In the genomic region with DNA sequence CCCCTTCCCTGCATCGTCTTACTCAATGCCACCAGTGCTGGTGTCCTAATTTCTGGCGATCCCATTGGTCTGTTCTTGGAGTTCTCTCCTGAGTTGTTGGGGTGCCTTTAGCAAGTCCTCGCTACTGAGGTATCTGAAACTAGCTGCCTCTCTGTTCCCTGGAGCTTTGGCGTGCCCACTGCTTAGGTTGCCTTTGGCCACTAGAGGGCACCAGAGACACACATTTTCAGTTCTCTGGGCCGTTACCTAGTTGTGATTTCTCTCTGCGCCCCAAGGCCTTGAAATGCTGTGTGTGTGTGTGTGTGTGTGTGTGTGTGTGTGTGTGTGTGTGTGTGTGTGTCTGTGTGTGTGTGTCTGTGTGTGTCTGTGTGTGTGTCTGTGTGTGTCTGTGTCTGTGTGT, we compare ENCODE assay signal across 9 mouse cellular contexts.
DNase-seq lines count a peak whose midpoint lies in the region; ATAC-seq and TF ChIP-seq lines count a peak whose summit lies in the region.
"Had no signal": no experiment of that assay in that cellular context is flagged by ENCODE, and none has a peak within 500 bp of the region (broad histone marks: within the 10 kb centered on the region; RNA-seq: fewer than 3 reads in every experiment).

No protein-coding gene starts in this region.

- no peak for TF ChIP-seq POLR2A in cerebellum, adult 2 months (IDR thresholded peaks at IDR 0.05; ENCODE audit: borderline replicate concordance, insufficient read depth, low read length)

- H3K36me3 ChIP-seq in kidney, embryonic 16.5 days (ENCODE audit: insufficient read depth, low read length) = no peaks in the 10 kb centered on the region
- H3K36me3 ChIP-seq: neural tube, embryonic 12.5 days had no signal

- ATAC-seq in cerebellum, adult (ENCODE audit: insufficient number of reproducible peaks, low FRiP score, low TSS enrichment) = peak; percentile 66; the same call in 1 of the 2 replicates
- ATAC-seq in kidney, embryonic 16.5 days (ENCODE audit: low FRiP score, low TSS enrichment) = 0 out of 2 replicates have a peak, but pooled peaks have one; percentile 46

- H3K4me1 ChIP-seq in cerebellum, adult 2 months (ENCODE audit: control insufficient read depth, insufficient read depth, low read length) = no peaks in the 10 kb centered on the region
- no peaks in the 10 kb centered on the region for H3K4me1 ChIP-seq in kidney, embryonic 16.5 days (ENCODE audit: insufficient read depth, low read length)
- H3K4me1 ChIP-seq: neural tube, embryonic 12.5 days had no signal

- TF ChIP-seq CTCF in cerebellum, adult 2 months (IDR thresholded peaks at IDR 0.05; ENCODE audit: borderline replicate concordance, insufficient read depth, low read depth, low read length) = peak; percentile 90

- no peaks in the 10 kb centered on the region for H3K27me3 ChIP-seq in cerebellum, adult 2 months (ENCODE audit: control insufficient read depth, insufficient read depth, low read length)
- H3K27me3 ChIP-seq in kidney, embryonic 16.5 days (ENCODE audit: insufficient read depth, low read length) = peaks cover 9% of the 10 kb centered on the region
- H3K27me3 ChIP-seq: neural tube, embryonic 12.5 days had no signal

- 7% methylated on average over 6 of the region's 6 CpGs for WGBS in cerebellum, adult 2 months
- WGBS in kidney, embryonic 16.5 days = 10% methylated on average over 6 of the region's 6 CpGs

- 0 out of 2 replicates have a peak overlapping the region, but pooled peaks have one; percentile 3 for H3K4me2 ChIP-seq in kidney, embryonic 16.5 days (replicated peaks; ENCODE audit: low read depth, low read length)
- H3K4me2 ChIP-seq: neural tube, embryonic 12.5 days had no signal

- no peak overlapping the region for H3K9ac ChIP-seq in kidney, embryonic 16.5 days (replicated peaks; ENCODE audit: low read length)
- H3K9ac ChIP-seq: neural tube, embryonic 12.5 days had no signal

- no peak overlapping the region for H3K27ac ChIP-seq in cerebellum, adult 2 months (ENCODE audit: insufficient read depth, low read length)
- H3K27ac ChIP-seq in kidney, embryonic 16.5 days (ENCODE audit: low read length) = no peak overlapping the region
- H3K27ac ChIP-seq: neural tube, embryonic 12.5 days had no signal

- no peak for DNase-seq in cerebellum, adult 11-12 months
- DNase-seq in MN1 (ENCODE audit: low spot score) = peak; percentile 81
- DNase-seq in cerebellum, adult 2 months = peak; percentile 24 to 43
- DNase-seq in frontal cortex, postnatal 10 days (ENCODE audit: low spot score in 2 of 2) = peak; percentile 10 to 53
- DNase-seq in lung, adult 18-20 months = peak; percentile 12 to 39
- peak; percentile 82 for DNase-seq in retina, postnatal 7 days (ENCODE audit: low read depth, low spot score)

- H3K4me3 ChIP-seq in cerebellum, adult 2 months (replicated peaks; ENCODE audit: insufficient read depth, low read depth, low read length) = no peak overlapping the region
- H3K4me3 ChIP-seq in kidney, embryonic 16.5 days (ENCODE audit: low read length) = no peak overlapping the region
- H3K4me3 ChIP-seq: neural tube, embryonic 12.5 days had no signal

- H3K9me3 ChIP-seq in kidney, embryonic 16.5 days (ENCODE audit: low read length) = no peaks in the 10 kb centered on the region
- H3K9me3 ChIP-seq: neural tube, embryonic 12.5 days had no signal
